Mouse (Mus musculus): Measurements from ENCODE around the gene Serpinb3c.
"Not testable (repeated sequence)": the region's sequence is repeated elsewhere in the genome, so short reads cannot be mapped to it uniquely, and the experiment has no call there.

DNA sequence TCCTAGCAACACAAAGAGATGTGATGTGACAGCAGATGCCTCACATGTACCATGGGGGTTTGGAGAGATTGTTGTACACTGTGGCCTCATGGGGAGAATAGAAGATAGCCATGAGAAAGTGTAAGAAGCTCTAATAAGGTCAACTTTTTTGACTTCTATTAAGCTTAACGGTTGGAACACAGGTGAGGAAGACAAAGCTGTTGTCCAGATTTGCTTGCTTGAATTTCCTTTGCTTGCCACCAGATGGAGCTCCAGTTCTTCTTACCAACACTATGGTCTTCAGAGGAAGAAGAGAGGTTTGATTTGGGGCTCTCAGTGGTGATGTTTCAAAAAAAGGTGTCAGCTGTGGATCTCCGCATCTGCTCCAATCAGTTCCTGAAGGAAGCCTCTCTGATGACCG, 35.0 kb downstream of the Serpinb3c start:
- TF ChIP-seq CTCF (IDR thresholded peaks at IDR 0.05; ENCODE audit: insufficient read depth, low read length); POLR2A (IDR thresholded peaks at IDR 0.05; ENCODE audit: borderline replicate concordance, extremely low read depth, low read depth, low read length): not testable (repeated sequence)

All from lung, adult 2 months (tissue).